Mouse (Mus musculus) midbrain, postnatal 0 days (tissue): Measurements from ENCODE around the gene Tia1. TPM values are rescaled to one million over a fixed set of nuclear protein-coding genes. Genes with fewer than 3 reads are reported as not detected.
A peak's percentile ranks its signal among the peaks of the same experiment; 100 is the strongest.

Source experiments
- ATAC-seq: fragments of 200-750 bp; cut with Nextera tagmentation; 2 replicates; pipeline ENCODE4 v1.8.0; 2017; ENCODE audit warnings: moderate number of reproducible peaks, mild to moderate bottlenecking, moderate TSS enrichment, moderate library complexity; ENCODE audit not compliant: low FRiP score
- DNase-seq: peaks from one replicate; pipeline ENCODE4 v3.0.0-alpha.2; 2015; ENCODE audit warnings: low spot score
- H3K27ac ChIP-seq: fragments of 300-500 bp; sonication (generic); 2 replicates; pipeline ENCODE4 v1.5.1; 2014; ENCODE audit warnings: low read depth, mild to moderate bottlenecking, low read length, mixed read lengths
- H3K27me3 ChIP-seq: fragments of 300-500 bp; sonication (generic); 2 replicates; pipeline ENCODE4 v1.6.1; 2014; ENCODE audit warnings: low read length, control low read depth, mixed read lengths; ENCODE audit not compliant: insufficient read depth
- H3K36me3 ChIP-seq: fragments of 300-500 bp; sonication (generic); 2 replicates; pipeline ENCODE4 v1.6.1; 2014; ENCODE audit warnings: low read length, control low read depth, mixed read lengths; ENCODE audit not compliant: insufficient read depth
- H3K4me1 ChIP-seq: fragments of 300-500 bp; sonication (generic); 2 replicates; pipeline ENCODE4 v1.6.1; 2014; ENCODE audit warnings: mild to moderate bottlenecking, control low read depth, antibody characterized with exemption, low read length, mixed read lengths; ENCODE audit not compliant: insufficient read depth
- H3K4me2 ChIP-seq: fragments of 300-500 bp; sonication (generic); 2 replicates; pipeline ENCODE4 v1.6.1; 2014; ENCODE audit warnings: low read depth, mild to moderate bottlenecking, low read length, mixed read lengths; ENCODE audit not compliant: poor library complexity, severe bottlenecking
- H3K4me3 ChIP-seq: fragments of 300-500 bp; sonication (generic); 2 replicates; pipeline ENCODE4 v1.5.1; 2014; ENCODE audit warnings: low read depth, mild to moderate bottlenecking, low read length, moderate library complexity
- H3K9ac ChIP-seq: fragments of 300-500 bp; sonication (generic); replicated peaks from 2 replicates; pipeline ENCODE4 v1.6.1; 2014; ENCODE audit warnings: mild to moderate bottlenecking, low read length, moderate library complexity, mixed read lengths; ENCODE audit not compliant: poor library complexity, severe bottlenecking
- H3K9me3 ChIP-seq: fragments of 300-500 bp; sonication (generic); 2 replicates; pipeline ENCODE4 v1.6.1; 2016; ENCODE audit warnings: low read length, control low read depth
- CTCF ChIP-seq: IDR thresholded peaks from 2 replicates; pipeline ENCODE4 v1.5.1; 2016; ENCODE audit warnings: antibody characterized with exemption, mild to moderate bottlenecking
- WGBS: fragments of 180-500 bp; shearing (Covaris S2); extraction: QIAGEN DNeasy Blood & Tissue Kit; methylation state at CpG from one replicate; pipeline ENCODE4 v1.1.7; 2014; 5-methylcytosine and 5-hydroxymethylcytosine counted together
- polyA plus RNA-seq: library from polyadenylated mRNA; unstranded; fragments of >200 nt; fragmentation: Nextera tagmentation; extraction: Ambion mirVana; gene quantifications from 2 replicates; pipeline ENCODE4 v1.2.1, GENCODE M21; 2015
- total RNA-seq: library from RNA; depleted of rRNA; stranded (reverse); fragments of >200 nt; gene quantifications from 2 replicates; pipeline ENCODE4 v1.2.3, GENCODE M21; 2014

The Tia1 gene
- total and polyA plus RNA-seq, 2 experiments from 2014 or later: 137 to 212 TPM

- H3K27ac ChIP-seq: peak overlapping the region; percentile 100
- no peak overlapping the region for H3K9ac ChIP-seq
- DNase-seq (peak; percentile 91), ATAC-seq (peak; percentile 84)
- no peak; the same call in 1 of the 2 replicates for TF ChIP-seq CTCF
- under 1% methylated on average over 15 of the region's 15 CpGs for WGBS
- peak overlapping the region; percentile 85 for H3K4me3 ChIP-seq
- peak overlapping the region; percentile 52 for H3K4me2 ChIP-seq
- peaks cover 8% of the 10 kb centered on the region; the same call in 1 of the 2 replicates for H3K4me1 ChIP-seq
- no peaks in the 10 kb centered on the region for H3K36me3 ChIP-seq
- H3K9me3 ChIP-seq: no peaks in the 10 kb centered on the region
- no peaks in the 10 kb centered on the region for H3K27me3 ChIP-seq
Observed at GRCm38 (mm10) chr6:86403728-86404099, 305 bp upstream of the Tia1 start.

DNA sequence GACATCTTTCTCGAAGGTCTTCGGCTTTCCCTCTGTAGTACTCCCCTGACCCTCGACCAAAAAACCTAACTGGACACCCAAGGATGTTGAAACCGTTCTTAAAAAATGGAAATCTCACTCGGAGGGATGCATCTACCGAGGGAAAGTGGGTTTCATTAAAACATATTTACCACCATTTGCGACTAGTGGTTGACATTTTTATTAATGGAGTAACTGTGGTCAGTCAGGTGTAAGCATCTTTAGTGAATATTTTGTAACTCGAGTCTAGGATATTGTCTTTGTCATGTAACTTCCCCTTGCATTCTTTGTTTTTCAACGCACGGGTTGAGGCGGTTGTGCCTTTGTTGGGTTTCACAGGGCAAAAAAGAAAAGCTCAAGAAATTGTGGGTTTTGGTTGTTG is 977 bp downstream of the Tia1 start:
- H3K36me3 ChIP-seq: no peaks in the 10 kb centered on the region
- H3K27ac ChIP-seq: peak overlapping the region; percentile 100
- peaks cover 8% of the 10 kb centered on the region; the same call in 1 of the 2 replicates for H3K4me1 ChIP-seq
- H3K4me3 ChIP-seq: peak overlapping the region; percentile 85
- WGBS: 0% methylated on average over 11 of the region's 11 CpGs
- H3K9me3 ChIP-seq: no peaks in the 10 kb centered on the region
- no peaks in the 10 kb centered on the region for H3K27me3 ChIP-seq
- no peak for TF ChIP-seq CTCF
- DNase-seq: peak; percentile 13
- H3K9ac ChIP-seq: peak overlapping the region; percentile 99
- peak overlapping the region; percentile 52 for H3K4me2 ChIP-seq
- no peak for ATAC-seq

DNA sequence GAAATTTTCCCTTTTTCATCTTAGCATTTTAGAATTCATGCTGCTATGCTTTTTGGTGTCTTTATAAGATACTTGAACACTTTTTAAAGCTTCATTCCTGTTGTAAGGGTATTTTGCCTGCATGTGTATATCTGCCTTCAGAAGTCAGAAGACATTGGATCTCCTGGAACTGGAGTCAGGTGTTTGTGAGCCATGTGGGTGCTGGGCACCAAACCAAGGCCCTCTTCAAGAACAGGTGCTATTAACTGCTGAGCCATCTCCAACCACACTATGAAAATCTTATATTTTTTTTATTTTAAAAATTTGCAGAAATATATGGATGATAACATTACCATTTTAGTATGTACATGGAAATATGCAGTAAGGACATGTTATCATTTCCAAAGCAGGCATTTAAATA is 2.3 kb downstream of the Tia1 start:
- Histone ChIP-seq H3K27me3 (no peaks in the 10 kb centered on the region), H3K9me3 (no peaks in the 10 kb centered on the region), H3K4me2 (peak overlapping the region; percentile 52), H3K27ac (no peak overlapping the region), H3K4me1 (peaks cover 8% of the 10 kb centered on the region; the same call in 1 of the 2 replicates), H3K36me3 (no peaks in the 10 kb centered on the region), H3K4me3 (peak overlapping the region; percentile 85), H3K9ac (no peak overlapping the region)
- DNase-seq (no peak), ATAC-seq (no peak)
- TF ChIP-seq CTCF: no peak

DNA sequence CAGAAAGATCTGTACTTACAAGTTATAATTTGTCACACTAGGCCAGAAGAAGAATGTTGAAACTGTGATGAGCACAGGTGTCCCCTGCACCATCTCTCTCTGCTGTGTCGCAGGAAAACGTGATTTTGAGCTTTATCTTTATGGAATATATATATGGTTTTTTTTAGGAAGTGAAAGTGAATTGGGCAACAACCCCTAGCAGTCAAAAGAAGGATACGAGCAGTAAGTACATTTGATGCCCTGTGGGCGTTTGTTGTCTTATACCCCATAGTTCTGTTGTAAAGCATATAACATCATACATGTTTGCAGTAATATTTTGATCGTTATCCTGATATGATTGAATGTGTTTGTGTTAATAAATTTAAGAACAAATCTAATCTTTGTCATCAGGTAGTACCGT is 14.7 kb downstream of the Tia1 start:
- Histone ChIP-seq H3K36me3 (peaks cover 57% of the 10 kb centered on the region), H3K4me1 (no peaks in the 10 kb centered on the region), H3K27ac (no peak overlapping the region), H3K9ac (no peak overlapping the region), H3K4me2 (no peak overlapping the region), H3K27me3 (no peaks in the 10 kb centered on the region), H3K4me3 (no peak overlapping the region), H3K9me3 (no peaks in the 10 kb centered on the region)
- DNase-seq: no peak
- WGBS: 95% methylated on average over 6 of the region's 6 CpGs
- TF ChIP-seq CTCF: no peak
- no peak for ATAC-seq

GRCm38 (mm10) chr6:86419239-86419638 is 15.2 kb downstream of the Tia1 start:
- H3K36me3 ChIP-seq: peaks cover 57% of the 10 kb centered on the region
- WGBS: 88% methylated on average over 3 of the region's 3 CpGs

DNA sequence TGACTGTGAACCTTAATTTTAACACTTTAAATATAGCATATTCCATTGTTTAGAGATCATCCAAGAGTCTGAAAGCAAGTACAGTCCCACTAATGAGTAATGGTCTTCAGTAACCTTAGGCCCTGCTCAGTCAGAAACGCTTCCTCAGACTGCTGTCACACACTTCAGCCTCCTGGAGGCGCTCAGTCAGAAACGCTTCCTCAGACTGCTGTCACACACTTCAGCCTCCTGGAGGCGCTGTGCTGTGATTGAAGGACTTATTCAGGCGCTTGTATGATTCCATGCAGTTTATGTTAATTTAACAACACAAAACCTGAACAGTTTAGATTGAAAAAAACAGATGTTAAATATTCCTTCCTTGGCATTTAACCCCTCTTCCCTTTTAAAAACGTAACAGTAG is 16.5 kb downstream of the Tia1 start:
- no peaks in the 10 kb centered on the region for H3K27me3 ChIP-seq
- no peak overlapping the region for H3K4me2 ChIP-seq
- ATAC-seq (no peak), DNase-seq (peak; percentile 53)
- H3K9me3 ChIP-seq: no peaks in the 10 kb centered on the region
- H3K27ac ChIP-seq: no peak overlapping the region
- peak; percentile 61 for TF ChIP-seq CTCF
- peaks cover 63% of the 10 kb centered on the region for H3K36me3 ChIP-seq
- H3K4me3 ChIP-seq: no peak overlapping the region
- H3K4me1 ChIP-seq: no peaks in the 10 kb centered on the region
- no peak overlapping the region for H3K9ac ChIP-seq
- WGBS: 77% methylated on average over 6 of the region's 6 CpGs

More at GRCm38 (mm10) chr6:86419239-86419638, 15.2 kb downstream of the Tia1 start:
- Histone ChIP-seq H3K4me3 (no peak overlapping the region), H3K9ac (no peak overlapping the region), H3K4me1 (no peaks in the 10 kb centered on the region), H3K27ac (no peak overlapping the region), H3K27me3 (no peaks in the 10 kb centered on the region), H3K4me2 (no peak overlapping the region), H3K9me3 (no peaks in the 10 kb centered on the region)
- no peak for ATAC-seq
- no peak for TF ChIP-seq CTCF
- DNase-seq: no peak
